Mouse (Mus musculus): ENCODE measurements at regions not wholly inside any gene's neighbourhood (a gene's known extent, or its start where the extent isn't known, plus 50 kb on each side); places are given as distances from the start of the nearest gene placed in this dataset.

DNA sequence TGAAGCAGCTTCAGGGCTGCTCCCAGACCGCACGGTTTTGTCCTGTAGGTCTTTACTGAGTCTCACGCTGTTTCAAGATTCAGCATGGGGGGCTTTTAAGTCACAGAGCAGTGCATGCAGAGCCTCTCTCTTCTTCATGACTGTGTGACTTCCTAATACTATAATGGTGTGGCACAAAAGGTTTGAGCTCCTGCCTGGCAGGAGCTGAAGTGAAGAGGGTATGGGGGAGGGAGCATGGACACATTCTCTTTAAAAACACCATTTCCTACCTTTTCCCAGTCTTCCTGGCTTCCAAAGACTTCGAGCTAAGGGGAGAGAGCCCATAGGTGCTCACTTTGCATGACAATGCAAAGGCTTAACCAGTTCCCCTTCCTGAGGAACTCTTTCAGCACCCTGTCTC lies 934.9 kb upstream of the Gm5150 start:
- TF ChIP-seq EP300 (IDR thresholded peaks at IDR 0.05; ENCODE audit: low read depth) (no peak), CTCF (IDR thresholded peaks at IDR 0.05; ENCODE audit: low read depth) (no peak)

All from liver, postnatal 0 days (tissue).